Mouse (Mus musculus): ENCODE results near the gene Ccdc125. TPM values are rescaled to one million over a fixed set of nuclear protein-coding genes. Genes with fewer than 3 reads are reported as not detected.

The Ccdc125 gene
- polyA plus RNA-seq, 1 experiment from 2014 or later: 8.8 TPM

DNA sequence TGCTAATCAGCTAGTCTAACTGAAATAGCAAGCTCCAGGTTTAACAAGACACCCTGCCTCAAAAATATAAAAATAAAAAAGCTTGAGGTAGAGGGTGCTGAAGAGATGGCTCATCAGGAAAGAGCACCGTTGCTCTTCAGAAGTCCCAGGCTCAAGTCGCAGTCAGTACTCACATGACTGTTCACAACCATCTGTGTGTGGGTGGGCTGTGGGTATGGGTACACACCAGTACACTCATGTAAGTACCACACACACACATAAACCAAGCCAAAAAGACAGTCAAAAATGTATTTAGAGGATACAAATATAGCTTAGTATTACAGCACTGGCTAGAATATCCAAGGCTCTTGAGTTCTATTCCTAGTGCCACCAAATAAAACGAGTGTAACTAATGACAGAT lies 76.6 kb downstream of the Ccdc125 start:
- Histone ChIP-seq H3K9ac (ENCODE audit: low read depth, low read length) (no peak overlapping the region; the same call in 1 of the 2 replicates), H3K4me2 (no peak overlapping the region), H3K36me3 (ENCODE audit: control insufficient read depth, insufficient read depth, low read length) (no peaks in the 10 kb centered on the region), H3K27ac (ENCODE audit: low read depth, low read length) (no peak overlapping the region; the same call in 1 of the 2 replicates), H3K4me1 (replicated peaks; ENCODE audit: control insufficient read depth, insufficient read depth, low read length) (peaks cover 26% of the 10 kb centered on the region), H3K9me3 (ENCODE audit: control insufficient read depth, low read length) (no peaks in the 10 kb centered on the region), H3K4me3 (ENCODE audit: low read depth, low read length) (no peak overlapping the region), H3K27me3 (replicated peaks; ENCODE audit: control insufficient read depth, insufficient read depth, low read length) (no peaks in the 10 kb centered on the region)
- WGBS: 84% methylated on average over 3 of the region's 3 CpGs
- DNase-seq (ENCODE audit: low spot score) (no peak), ATAC-seq (replicated peaks; ENCODE audit: low FRiP score) (no peak)

Other genes with a start within 250 kb of the Ccdc125 start
- not detected in 2 replicates for gene Naip1, start 216.8 kb upstream of the Ccdc125 start, polyA plus RNA-seq (2014; fragmentation: Nextera tagmentation; extraction: Ambion mirVana)
- gene Gtf2h2, start 177.1 kb upstream of the Ccdc125 start, polyA plus RNA-seq (2014; fragmentation: Nextera tagmentation; extraction: Ambion mirVana): 83.2 and 86.6 TPM in 2 replicates
- gene Ocln, start 117.0 kb upstream of the Ccdc125 start, polyA plus RNA-seq (2014; fragmentation: Nextera tagmentation; extraction: Ambion mirVana): 8.5 and 9.4 TPM in 2 replicates
- gene Marveld2, start 52.7 kb upstream of the Ccdc125 start, polyA plus RNA-seq (2014; fragmentation: Nextera tagmentation; extraction: Ambion mirVana): 9.1 and 9.5 TPM in 2 replicates
- gene Ak6, start 18.7 kb upstream of the Ccdc125 start, polyA plus RNA-seq (2014; fragmentation: Nextera tagmentation; extraction: Ambion mirVana): 328 and 349 TPM in 2 replicates
- 32.1 and 33.5 TPM in 2 replicates for gene Rad17, start 18.7 kb upstream of the Ccdc125 start, polyA plus RNA-seq (2014; fragmentation: Nextera tagmentation; extraction: Ambion mirVana)
- 25.1 and 26.0 TPM in 2 replicates for gene Taf9, start 18.1 kb upstream of the Ccdc125 start, polyA plus RNA-seq (2014; fragmentation: Nextera tagmentation; extraction: Ambion mirVana)
- 92.0 and 97.2 TPM in 2 replicates for gene Cdk7, start 61.2 kb downstream of the Ccdc125 start, polyA plus RNA-seq (2014; fragmentation: Nextera tagmentation; extraction: Ambion mirVana)
- gene Mrps36, start 74.9 kb downstream of the Ccdc125 start, polyA plus RNA-seq (2014; fragmentation: Nextera tagmentation; extraction: Ambion mirVana): 238 and 241 TPM in 2 replicates
- gene Cenph, start 106.2 kb downstream of the Ccdc125 start, polyA plus RNA-seq (2014; fragmentation: Nextera tagmentation; extraction: Ambion mirVana): 73.0 and 77.5 TPM in 2 replicates
- 343 and 384 TPM in 2 replicates for gene Ccnb1, start 116.9 kb downstream of the Ccdc125 start, polyA plus RNA-seq (2014; fragmentation: Nextera tagmentation; extraction: Ambion mirVana)
- gene Slc30a5, start 163.7 kb downstream of the Ccdc125 start, polyA plus RNA-seq (2014; fragmentation: Nextera tagmentation; extraction: Ambion mirVana): 56.2 and 61.6 TPM in 2 replicates

All from liver, embryonic 11.5 days (tissue).